Mouse (Mus musculus): ENCODE measurements at regions not wholly inside any gene's neighbourhood (a gene's known extent, or its start where the extent isn't known, plus 50 kb on each side); places are given as distances from the start of the nearest gene placed in this dataset.

DNA sequence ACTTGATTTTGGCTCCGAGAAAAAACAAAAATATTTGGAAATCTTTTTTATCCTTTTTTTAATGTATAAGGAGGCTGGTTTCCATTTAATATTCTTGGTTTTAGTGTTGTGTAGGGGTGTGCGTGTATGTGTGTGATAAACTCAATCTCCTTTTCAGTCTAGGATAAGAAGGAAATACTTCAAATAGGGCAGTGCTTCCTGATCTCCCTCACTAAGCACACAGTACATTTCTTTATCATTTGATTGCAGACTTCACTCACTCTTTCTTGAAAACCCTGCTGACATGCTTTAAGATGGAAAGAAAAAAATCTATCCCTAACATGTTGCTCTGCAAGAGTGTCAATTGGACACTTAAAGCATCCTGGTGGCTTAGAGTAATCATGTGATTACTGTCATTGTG, 927.3 kb downstream of the Basp1 start:
- Histone ChIP-seq H3K36me3 (ENCODE audit: control insufficient read depth, insufficient read depth, low read length) (no peaks in the 10 kb centered on the region), H3K4me1 (ENCODE audit: control insufficient read depth, insufficient read depth, low read length) (no peaks in the 10 kb centered on the region)

DNA sequence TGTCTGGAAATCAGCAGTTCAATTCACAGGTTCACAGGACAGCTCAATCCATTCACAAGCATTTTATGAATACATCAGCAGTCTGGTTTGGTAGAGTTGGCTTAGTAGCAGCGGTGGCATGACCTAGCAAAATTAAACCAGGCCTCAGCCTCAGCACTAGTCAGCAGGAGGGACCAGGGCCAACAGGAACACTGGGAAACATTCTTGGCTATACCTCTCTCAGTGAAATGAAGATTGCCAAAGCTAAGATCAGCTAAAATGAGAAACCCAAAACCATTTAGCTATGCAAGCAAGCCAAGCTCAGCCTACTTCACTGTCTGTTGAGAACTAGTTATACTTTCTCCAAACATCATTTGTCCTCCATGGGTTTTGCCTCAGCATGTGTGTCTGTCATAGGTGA, 945.3 kb downstream of the Basp1 start:
- WGBS = 79% methylated on average over 1 of the region's 1 CpGs
- Histone ChIP-seq H3K27ac (ENCODE audit: insufficient read depth, low read depth, low read length) (no peak overlapping the region), H3K4me3 (ENCODE audit: insufficient read depth, low read depth, low read length) (no peak overlapping the region), H3K36me3 (ENCODE audit: control insufficient read depth, insufficient read depth, low read length) (no peaks in the 10 kb centered on the region), H3K27me3 (replicated peaks; ENCODE audit: control insufficient read depth, insufficient read depth, low read length) (no peaks in the 10 kb centered on the region), H3K4me1 (ENCODE audit: control insufficient read depth, insufficient read depth, low read length) (no peaks in the 10 kb centered on the region)
- TF ChIP-seq CTCF (conservative IDR thresholded peaks at IDR 0.05; ENCODE audit: insufficient read depth, insufficient read length, low read depth, low read length) = no peak
- TF ChIP-seq POLR2A (IDR thresholded peaks at IDR 0.05; ENCODE audit: low read depth, low read length) = no peak
- no peak for DNase-seq

More for the DNA sequence above, 927.3 kb downstream of the Basp1 start:
- no peak for DNase-seq
- no peak for TF ChIP-seq POLR2A (IDR thresholded peaks at IDR 0.05; ENCODE audit: low read depth, low read length)
- TF ChIP-seq CTCF (conservative IDR thresholded peaks at IDR 0.05; ENCODE audit: insufficient read depth, insufficient read length, low read depth, low read length) = no peak
- WGBS = 79% methylated on average over 2 of the region's 2 CpGs
- H3K4me3 ChIP-seq (ENCODE audit: insufficient read depth, low read depth, low read length) = no peak overlapping the region
- no peak overlapping the region for H3K27ac ChIP-seq (ENCODE audit: insufficient read depth, low read depth, low read length)
- no peaks in the 10 kb centered on the region for H3K27me3 ChIP-seq (replicated peaks; ENCODE audit: control insufficient read depth, insufficient read depth, low read length)

DNA sequence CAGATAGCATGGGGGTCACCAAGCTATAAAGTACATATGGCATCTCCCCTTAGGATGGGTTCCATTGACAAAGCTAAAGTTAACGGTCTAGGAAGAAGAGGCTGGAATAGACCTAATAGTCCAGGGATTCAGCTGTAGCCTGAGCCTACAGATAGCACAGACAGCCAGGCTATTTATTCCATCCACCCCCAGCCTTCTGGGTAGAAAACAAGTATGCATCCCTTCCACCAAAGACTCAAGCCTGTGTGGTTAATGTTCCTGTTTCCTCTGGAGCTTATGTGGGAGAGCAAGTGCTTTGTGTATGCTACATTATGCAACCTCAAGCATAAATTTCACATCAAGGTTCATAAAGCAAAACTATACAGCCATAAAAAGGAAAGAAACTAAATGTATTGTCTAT, 955.8 kb downstream of the Basp1 start:
- WGBS = 90% methylated on average over 1 of the region's 1 CpGs
- no peak overlapping the region for H3K27ac ChIP-seq (ENCODE audit: insufficient read depth, low read depth, low read length)
- TF ChIP-seq POLR2A (IDR thresholded peaks at IDR 0.05; ENCODE audit: low read depth, low read length) (no peak), CTCF (conservative IDR thresholded peaks at IDR 0.05; ENCODE audit: insufficient read depth, insufficient read length, low read depth, low read length) (no peak)
- H3K27me3 ChIP-seq (replicated peaks; ENCODE audit: control insufficient read depth, insufficient read depth, low read length) = no peaks in the 10 kb centered on the region
- DNase-seq = no peak
- H3K36me3 ChIP-seq (ENCODE audit: control insufficient read depth, insufficient read depth, low read length) = no peaks in the 10 kb centered on the region
- H3K4me1 ChIP-seq (ENCODE audit: control insufficient read depth, insufficient read depth, low read length) = no peaks in the 10 kb centered on the region
- no peak overlapping the region for H3K4me3 ChIP-seq (ENCODE audit: insufficient read depth, low read depth, low read length)

DNA sequence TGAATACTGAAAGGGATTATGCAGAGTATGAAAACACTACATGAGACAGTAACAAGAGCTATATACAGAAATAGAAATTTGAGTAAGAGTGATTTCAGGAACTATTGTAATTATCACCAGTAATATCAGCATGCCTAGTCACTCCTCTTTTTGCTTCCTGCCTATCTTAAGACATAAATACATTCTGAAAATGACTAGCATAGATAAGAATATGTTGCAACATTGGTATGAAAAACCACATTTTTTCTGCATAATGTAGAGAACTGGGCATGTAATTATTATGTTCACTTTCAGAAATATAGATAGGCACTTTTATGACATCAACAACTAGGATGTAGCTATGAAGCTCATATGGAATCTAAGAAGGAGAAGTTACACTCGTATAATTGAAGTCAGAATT, 980.5 kb downstream of the Basp1 start:
- no peak overlapping the region for H3K4me3 ChIP-seq (ENCODE audit: insufficient read depth, low read depth, low read length)
- 71% methylated on average over 1 of the region's 1 CpGs for WGBS
- TF ChIP-seq POLR2A (IDR thresholded peaks at IDR 0.05; ENCODE audit: low read depth, low read length) (no peak), CTCF (conservative IDR thresholded peaks at IDR 0.05; ENCODE audit: insufficient read depth, insufficient read length, low read depth, low read length) (no peak)
- no peak overlapping the region for H3K27ac ChIP-seq (ENCODE audit: insufficient read depth, low read depth, low read length)
- no peaks in the 10 kb centered on the region for H3K27me3 ChIP-seq (replicated peaks; ENCODE audit: control insufficient read depth, insufficient read depth, low read length)
- no peaks in the 10 kb centered on the region for H3K4me1 ChIP-seq (ENCODE audit: control insufficient read depth, insufficient read depth, low read length)
- DNase-seq = no peak
- no peaks in the 10 kb centered on the region for H3K36me3 ChIP-seq (ENCODE audit: control insufficient read depth, insufficient read depth, low read length)

DNA sequence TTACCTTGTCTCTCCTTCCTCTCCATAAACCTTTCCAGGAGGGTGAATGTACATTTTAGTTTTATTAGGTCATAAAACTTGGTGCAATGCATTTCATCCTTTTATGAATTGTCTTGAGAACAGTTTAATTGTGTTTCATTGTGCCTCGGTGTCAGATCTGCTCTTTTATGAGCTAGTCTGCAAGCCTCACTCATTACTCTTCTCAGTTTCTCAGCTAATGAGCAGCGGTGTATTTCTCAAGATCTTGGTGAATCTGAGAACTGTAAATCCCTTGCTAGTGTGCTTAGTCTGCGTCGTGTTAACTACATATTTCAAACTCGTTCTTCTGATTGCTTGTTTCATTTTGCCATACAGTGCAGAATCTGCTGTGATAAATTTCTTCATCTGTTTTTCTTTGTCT, 984.4 kb downstream of the Basp1 start:
- no peaks in the 10 kb centered on the region for H3K27me3 ChIP-seq (replicated peaks; ENCODE audit: control insufficient read depth, insufficient read depth, low read length)
- TF ChIP-seq POLR2A (IDR thresholded peaks at IDR 0.05; ENCODE audit: low read depth, low read length) (no peak), CTCF (conservative IDR thresholded peaks at IDR 0.05; ENCODE audit: insufficient read depth, insufficient read length, low read depth, low read length) (no peak)
- no peak for DNase-seq
- H3K4me1 ChIP-seq (ENCODE audit: control insufficient read depth, insufficient read depth, low read length) = no peaks in the 10 kb centered on the region
- H3K4me3 ChIP-seq (ENCODE audit: insufficient read depth, low read depth, low read length) = no peak overlapping the region
- no peaks in the 10 kb centered on the region for H3K36me3 ChIP-seq (ENCODE audit: control insufficient read depth, insufficient read depth, low read length)
- 19% methylated on average over 5 of the region's 5 CpGs for WGBS
- no peak overlapping the region for H3K27ac ChIP-seq (ENCODE audit: insufficient read depth, low read depth, low read length)

DNA sequence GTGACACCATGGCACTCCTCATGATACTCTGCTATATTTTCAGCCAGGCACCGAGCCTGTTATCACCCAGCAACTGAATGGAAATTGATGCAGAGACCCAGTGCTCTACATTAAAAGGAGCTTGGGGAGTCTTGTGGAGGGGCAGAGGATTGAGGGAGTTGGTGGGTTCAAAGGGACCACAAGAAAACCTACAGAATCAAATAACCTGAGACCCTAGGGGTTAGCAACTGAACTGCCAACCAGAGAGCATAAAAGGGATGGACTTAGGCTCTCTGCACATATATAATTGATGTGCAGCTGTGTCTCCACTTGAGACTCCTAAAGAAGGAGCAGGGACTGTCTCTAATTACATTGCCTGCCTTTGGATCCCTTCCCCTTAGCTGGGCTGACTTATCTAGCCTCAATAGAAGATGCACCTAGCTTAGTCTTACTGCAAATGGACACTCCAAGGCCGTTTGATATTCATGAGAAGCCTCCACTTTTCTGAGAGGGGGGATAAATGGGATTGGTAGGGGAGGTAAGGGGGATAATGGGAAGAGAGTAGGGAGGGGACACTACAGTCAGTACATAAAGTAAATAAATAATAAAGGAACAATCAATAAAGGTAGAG, 991.1 kb downstream of the Basp1 start:
- no peak overlapping the region for H3K4me3 ChIP-seq (ENCODE audit: insufficient read depth, low read depth, low read length)
- WGBS = 64% methylated on average over 2 of the region's 2 CpGs
- no peaks in the 10 kb centered on the region for H3K27me3 ChIP-seq (replicated peaks; ENCODE audit: control insufficient read depth, insufficient read depth, low read length)
- H3K27ac ChIP-seq (ENCODE audit: insufficient read depth, low read depth, low read length) = no peak overlapping the region
- TF ChIP-seq CTCF (conservative IDR thresholded peaks at IDR 0.05; ENCODE audit: insufficient read depth, insufficient read length, low read depth, low read length) (no peak), POLR2A (IDR thresholded peaks at IDR 0.05; ENCODE audit: low read depth, low read length) (no peak)
- no peaks in the 10 kb centered on the region for H3K4me1 ChIP-seq (ENCODE audit: control insufficient read depth, insufficient read depth, low read length)
- no peaks in the 10 kb centered on the region for H3K36me3 ChIP-seq (ENCODE audit: control insufficient read depth, insufficient read depth, low read length)
- DNase-seq = no peak

DNA sequence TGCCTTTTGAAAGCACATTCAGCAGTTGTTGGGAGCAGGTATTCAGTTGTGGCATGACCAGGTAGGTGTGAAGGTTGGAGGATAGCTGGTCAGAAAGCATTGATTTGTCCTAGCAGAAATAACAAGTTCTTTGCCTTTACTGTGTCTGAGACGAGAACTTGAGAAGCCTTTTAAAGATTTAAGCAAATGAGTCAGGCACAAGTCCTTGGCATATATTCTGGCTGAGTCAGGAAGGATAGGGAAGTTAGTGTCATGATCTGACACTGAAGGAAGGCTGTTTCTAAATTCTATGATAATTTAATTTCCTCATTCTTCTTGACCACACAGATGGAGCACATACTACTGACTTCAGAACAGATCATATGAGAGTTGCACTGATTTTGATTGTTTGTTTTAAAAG, 993.8 kb downstream of the Basp1 start:
- H3K4me3 ChIP-seq (ENCODE audit: insufficient read depth, low read depth, low read length) = no peak overlapping the region
- WGBS = 43% methylated on average over 1 of the region's 1 CpGs
- no peak for DNase-seq
- H3K27me3 ChIP-seq (replicated peaks; ENCODE audit: control insufficient read depth, insufficient read depth, low read length) = no peaks in the 10 kb centered on the region
- H3K4me1 ChIP-seq (ENCODE audit: control insufficient read depth, insufficient read depth, low read length) = no peaks in the 10 kb centered on the region
- no peaks in the 10 kb centered on the region for H3K36me3 ChIP-seq (ENCODE audit: control insufficient read depth, insufficient read depth, low read length)
- no peak overlapping the region for H3K27ac ChIP-seq (ENCODE audit: insufficient read depth, low read depth, low read length)
- no peak for TF ChIP-seq POLR2A (IDR thresholded peaks at IDR 0.05; ENCODE audit: low read depth, low read length)
- TF ChIP-seq CTCF (conservative IDR thresholded peaks at IDR 0.05; ENCODE audit: insufficient read depth, insufficient read length, low read depth, low read length) = no peak
